Mouse (Mus musculus): ENCODE results near the gene Mbip.

DNA sequence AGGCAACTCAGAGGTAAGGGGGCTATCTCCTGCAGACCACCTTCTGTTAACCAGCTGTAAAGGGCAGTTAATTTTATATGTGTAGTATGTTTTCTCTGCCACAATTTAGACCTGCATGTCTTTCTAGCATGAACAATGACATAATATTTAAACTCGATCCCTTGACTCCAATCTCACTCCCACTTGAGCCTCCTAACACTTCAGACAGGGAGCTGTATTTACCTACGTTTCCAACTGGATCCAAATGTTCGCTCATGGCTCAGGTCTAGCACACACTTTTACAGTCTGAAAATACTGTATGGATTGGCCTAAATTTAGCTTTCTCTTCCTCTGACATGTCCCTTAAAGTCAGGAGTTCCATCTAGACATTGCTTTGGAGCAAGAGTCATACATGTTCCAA, 13.2 kb downstream of the Mbip start:
- TF ChIP-seq POLR2A (IDR thresholded peaks at IDR 0.05; ENCODE audit: control insufficient read depth, extremely low read depth, insufficient read depth, low read length, poor library complexity): no peak
- TF ChIP-seq CTCF (IDR thresholded peaks at IDR 0.05; ENCODE audit: borderline replicate concordance, control insufficient read depth, extremely low read depth, insufficient read depth, low read length, poor library complexity): no peak
